Mouse (Mus musculus) cerebellum, adult 2 months (tissue): ENCODE results near the gene Fam221b. TPM values are rescaled to one million over a fixed set of nuclear protein-coding genes. Genes with fewer than 3 reads are reported as not detected.
A peak's percentile ranks its signal among the peaks of the same experiment; 100 is the strongest.

Experiments
- DNase-seq, 2 experiments: peaks; one replicate each; pipeline ENCODE4 v3.0.0; 2021
- H3K27ac ChIP-seq: fragments of 200-500 bp; 2 replicates; pipeline ENCODE4 v1.5.1; 2012; ENCODE audit warnings: low read length, control low read depth, inconsistent platforms; ENCODE audit not compliant: insufficient read depth
- H3K27me3 ChIP-seq: fragments of 200-500 bp; 2 replicates; pipeline ENCODE4 v1.6.1; 2012; ENCODE audit warnings: inconsistent platforms, mild to moderate bottlenecking, low read length, moderate library complexity; ENCODE audit not compliant: control insufficient read depth, insufficient read depth
- H3K4me1 ChIP-seq: fragments of 200-500 bp; 2 replicates; pipeline ENCODE4 v1.6.1; 2011; ENCODE audit warnings: low read length; ENCODE audit not compliant: control insufficient read depth, insufficient read depth
- H3K4me3 ChIP-seq: fragments of 200-500 bp; replicated peaks from 2 replicates; pipeline ENCODE3; 2011; ENCODE audit warnings: mild to moderate bottlenecking, low read depth, low read length, control low read depth; ENCODE audit not compliant: insufficient read depth
- CTCF ChIP-seq: fragments of 200-500 bp; IDR thresholded peaks from 2 replicates; pipeline ENCODE4 v1.5.1; 2011; ENCODE audit warnings: low read depth, mild to moderate bottlenecking, control low read depth, low read length, moderate library complexity, borderline replicate concordance; ENCODE audit not compliant: insufficient read depth
- POLR2A ChIP-seq: fragments of 200-500 bp; IDR thresholded peaks from 2 replicates; pipeline ENCODE4 v1.6.1; 2011; ENCODE audit warnings: low read length, control low read depth, borderline replicate concordance; ENCODE audit not compliant: insufficient read depth
- WGBS: fragments of 180-500 bp; shearing (Covaris S2); methylation state at CpG from one replicate; pipeline ENCODE4 v1.1.7; 2018; 5-methylcytosine and 5-hydroxymethylcytosine counted together
- polyA plus RNA-seq: library from polyadenylated mRNA; depleted of rRNA; stranded (reverse); fragments of >200 nt; gene quantifications from 2 replicates; pipeline ENCODE4 v1.2.3, GENCODE M21; 2012; rRNA removed

Gene Fam221b
- polyA plus RNA-seq, 1 experiment, result 0.77 TPM

- H3K27me3 ChIP-seq, result no peaks in the 10 kb centered on the region
- peaks cover 28% of the 10 kb centered on the region for H3K4me1 ChIP-seq
- TF ChIP-seq CTCF, result peak; percentile 73; the same call in 1 of the 2 replicates
- TF ChIP-seq POLR2A, result peak; percentile 16; the same call in 1 of the 2 replicates
- peak; percentile 87 to 91 for DNase-seq
- peak overlapping the region; percentile 35 for H3K4me3 ChIP-seq
- peak overlapping the region; percentile 26; the same call in 1 of the 2 replicates for H3K27ac ChIP-seq
- 0% methylated on average over 5 of the region's 5 CpGs for WGBS
Observed at GRCm38 (mm10) chr4:43630030-43630581, 38.8 kb downstream of the Fam221b start.

- no peaks in the 10 kb centered on the region for H3K27me3 ChIP-seq
- H3K4me1 ChIP-seq, result peaks cover 28% of the 10 kb centered on the region
- WGBS, result 15% methylated on average over 20 of the region's 20 CpGs
- H3K4me3 ChIP-seq, result peak overlapping the region; percentile 7
- H3K27ac ChIP-seq, result 0 out of 2 replicates have a peak overlapping the region, but pooled peaks have one; percentile 17
- peak; percentile 54 to 66 for DNase-seq
- TF ChIP-seq CTCF, result no peak
- TF ChIP-seq POLR2A, result no peak
Observed at GRCm38 (mm10) chr4:43629106-43629817, 39.7 kb downstream of the Fam221b start.

DNA sequence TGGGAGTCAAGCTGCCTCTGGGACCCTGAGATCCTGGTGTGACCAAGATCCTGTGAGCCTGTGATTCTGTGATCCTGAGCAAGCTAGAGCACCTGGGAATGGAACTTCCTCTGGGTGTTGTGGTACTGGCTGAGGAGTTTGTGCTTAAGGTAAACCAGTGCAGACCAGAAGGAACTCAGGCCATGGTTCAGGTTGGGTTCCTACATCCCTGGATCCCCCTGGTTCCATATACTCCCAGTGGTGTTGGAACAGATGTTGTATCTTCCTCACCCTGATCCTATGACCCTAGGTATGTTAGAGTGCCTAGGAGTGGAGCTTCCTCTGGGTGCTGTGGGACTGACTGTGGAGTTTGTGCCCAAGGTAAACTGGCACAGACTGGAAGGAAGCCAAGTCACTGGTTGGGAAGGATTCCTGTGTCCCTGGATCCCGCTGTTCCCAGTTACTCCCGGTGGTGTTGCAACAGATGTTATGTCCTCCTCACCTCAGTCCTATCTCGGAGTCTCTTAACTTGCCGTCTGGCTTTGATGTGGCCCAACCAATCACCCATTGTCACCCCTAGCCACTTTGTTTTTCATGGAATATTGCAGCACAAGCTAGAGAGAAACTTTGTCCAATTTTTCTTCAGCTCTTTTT, 48.7 kb downstream of the Fam221b start:
- no peak overlapping the region for H3K27ac ChIP-seq
- 45% methylated on average over 4 of the region's 4 CpGs for WGBS
- TF ChIP-seq CTCF (no peak), POLR2A (no peak)
- H3K4me1 ChIP-seq, result no peaks in the 10 kb centered on the region
- H3K27me3 ChIP-seq, result no peaks in the 10 kb centered on the region
- no peak overlapping the region for H3K4me3 ChIP-seq
- no peak for DNase-seq

- WGBS, result 64% methylated on average over 3 of the region's 3 CpGs
- no peak overlapping the region for H3K27ac ChIP-seq
- DNase-seq, result no peak
- H3K4me3 ChIP-seq, result no peak overlapping the region
- no peak for TF ChIP-seq CTCF
- no peak for TF ChIP-seq POLR2A
- no peaks in the 10 kb centered on the region for H3K27me3 ChIP-seq
- no peaks in the 10 kb centered on the region for H3K4me1 ChIP-seq
Observed at GRCm38 (mm10) chr4:43613060-43613730, 55.8 kb downstream of the Fam221b start.

GRCm38 (mm10) chr4:43612534-43612933, 56.4 kb downstream of the Fam221b start:
- Histone ChIP-seq H3K4me1 (no peaks in the 10 kb centered on the region), H3K27ac (no peak overlapping the region), H3K27me3 (no peaks in the 10 kb centered on the region), H3K4me3 (no peak overlapping the region)
- WGBS, result 73% methylated on average over 10 of the region's 10 CpGs
- DNase-seq, result no peak
- TF ChIP-seq POLR2A (no peak), CTCF (no peak)

Other genes starting within 250 kb of the Fam221b start
- gene Fam166b, start 240.0 kb downstream of the Fam221b start, polyA plus RNA-seq, result 0.87 and 2.0 TPM in 2 replicates
- gene Tesk1, start 227.2 kb downstream of the Fam221b start, polyA plus RNA-seq, result 51.2 and 56.3 TPM in 2 replicates
- 0.74 and 0.84 TPM in 2 replicates for gene Cd72, start 214.5 kb downstream of the Fam221b start, polyA plus RNA-seq
- not detected in 2 replicates for gene Sit1, start 185.4 kb downstream of the Fam221b start, polyA plus RNA-seq
- 133 and 137 TPM in 2 replicates for gene Ccdc107, start 176.2 kb downstream of the Fam221b start, polyA plus RNA-seq
- 2.8 and 3.2 TPM in 2 replicates for gene Arhgef39, start 169.4 kb downstream of the Fam221b start, polyA plus RNA-seq
- 15.8 and 17.7 TPM in 2 replicates for gene Car9, start 162.2 kb downstream of the Fam221b start, polyA plus RNA-seq
- gene Tpm2, start 145.4 kb downstream of the Fam221b start, polyA plus RNA-seq, result 18.0 and 21.1 TPM in 2 replicates
- gene Creb3, start 106.8 kb downstream of the Fam221b start, polyA plus RNA-seq, result 70.4 and 71.2 TPM in 2 replicates
- gene Tln1, start 106.5 kb downstream of the Fam221b start, polyA plus RNA-seq, result 48.8 and 53.9 TPM in 2 replicates
- 30.3 and 39.2 TPM in 2 replicates for gene Rgp1, start 90.4 kb downstream of the Fam221b start, polyA plus RNA-seq
- 79.8 and 80.0 TPM in 2 replicates for gene Gba2, start 90.3 kb downstream of the Fam221b start, polyA plus RNA-seq
- gene Msmp, start 84.7 kb downstream of the Fam221b start, polyA plus RNA-seq, result not detected in 2 replicates
- gene Npr2, start 37.2 kb downstream of the Fam221b start, polyA plus RNA-seq, result 140 and 145 TPM in 2 replicates
- gene Spag8, start 15.6 kb downstream of the Fam221b start, polyA plus RNA-seq, result 3.8 and 5.7 TPM in 2 replicates
- 94.3 and 99.6 TPM in 2 replicates for gene Hint2, start 12.7 kb downstream of the Fam221b start, polyA plus RNA-seq
- gene Tmem8b, start 174 bp downstream of the Fam221b start, polyA plus RNA-seq, result 21.2 and 21.8 TPM in 2 replicates
- gene Olfr70, start 31.7 kb upstream of the Fam221b start, polyA plus RNA-seq, result not detected in 2 replicates
- gene Olfr71, start 41.1 kb upstream of the Fam221b start, polyA plus RNA-seq, result not detected in 2 replicates
- 1.6 and 1.9 TPM in 2 replicates for gene Hrct1, start 58.0 kb upstream of the Fam221b start, polyA plus RNA-seq
- gene Spaar, start 60.9 kb upstream of the Fam221b start, polyA plus RNA-seq, result 0.76 and 0.88 TPM in 2 replicates
- gene Olfr159, start 101.9 kb upstream of the Fam221b start, polyA plus RNA-seq, result not detected in 2 replicates
- not detected in 2 replicates for gene Olfr156, start 154.8 kb upstream of the Fam221b start, polyA plus RNA-seq
- gene Olfr157, start 171.1 kb upstream of the Fam221b start, polyA plus RNA-seq, result not detected in 2 replicates
- gene Olfr155, start 182.4 kb upstream of the Fam221b start, polyA plus RNA-seq, result not detected in 2 replicates
- 8.3 and 9.8 TPM in 2 replicates for gene Reck, start 206.4 kb upstream of the Fam221b start, polyA plus RNA-seq